Mouse (Mus musculus) left cerebral cortex, postnatal 25 days (tissue): Measurements from ENCODE around the gene Nt5c2. TPM values are rescaled to one million over a fixed set of nuclear protein-coding genes. Genes with fewer than 3 reads are reported as not detected.

Experiments used
- DNase-seq, 2 experiments: peaks; one replicate each; pipeline ENCODE4 v3.0.0; 2022; ENCODE audit warnings: low spot score in 2 of 2, mixed read lengths in 1 of 2
- intact Hi-C: fragments of 180-260 bp; cut with DNase I; formaldehyde crosslinking; loops from one replicate; pipeline ENCODE4 v1.15.1; 2025
- total RNA-seq, 2 experiments: library from RNA; stranded (reverse); gene quantifications; 2 replicates each; pipeline ENCODE4 v1.2.3; 2021

Nt5c2 gene
- total RNA-seq, 2 experiments from 2014 or later, result 73.0 to 74.4 TPM

GRCm38 (mm10) chr19:46904907-46905306 is 110.0 kb downstream of the Nt5c2 start:
- intact Hi-C loops, result no loop called here
- DNase-seq, result no peak

- no peak for DNase-seq
- intact Hi-C loops, result no loop called here
These were observed 111.6 kb downstream of the Nt5c2 start for GRCm38 (mm10) chr19:46903379-46903778.

- intact Hi-C loops, result no loop called here
- no peak for DNase-seq
These were observed 113.6 kb downstream of the Nt5c2 start for GRCm38 (mm10) chr19:46901323-46901722.

- intact Hi-C loops, result no loop called here
- no peak for DNase-seq
These were observed 114.2 kb downstream of the Nt5c2 start for GRCm38 (mm10) chr19:46900786-46901185.

- DNase-seq, result no peak
- intact Hi-C loops, result loop anchor here (5.0 kb wide), 1 partner anchor 92 kb away; no protein-coding TSS in a partner anchor
These were observed 115.1 kb downstream of the Nt5c2 start for GRCm38 (mm10) chr19:46899871-46900270.

- DNase-seq, result no peak
- intact Hi-C loops, result loop anchor here (5.0 kb wide), 1 partner anchor 93 kb away; no protein-coding TSS in a partner anchor
These were observed 115.6 kb downstream of the Nt5c2 start for GRCm38 (mm10) chr19:46899306-46899705.

- intact Hi-C loops, result loop anchor here (5.0 kb wide), 1 partner anchor 94 kb away; no protein-coding TSS in a partner anchor
- peak in 1 of 2 experiments; percentile 66 for DNase-seq
These were observed 116.7 kb downstream of the Nt5c2 start for GRCm38 (mm10) chr19:46898222-46898621.

- intact Hi-C loops, result loop anchor here (5.0 kb wide), 1 partner anchor 95 kb away; no protein-coding TSS in a partner anchor
- DNase-seq, result no peak
These were observed 117.8 kb downstream of the Nt5c2 start for GRCm38 (mm10) chr19:46897135-46897534.

- intact Hi-C loops, result no loop called here
- no peak for DNase-seq
These were observed 121.5 kb downstream of the Nt5c2 start for GRCm38 (mm10) chr19:46893484-46893883.

GRCm38 (mm10) chr19:46892856-46893255 is 122.1 kb downstream of the Nt5c2 start:
- DNase-seq, result no peak
- intact Hi-C loops, result no loop called here

GRCm38 (mm10) chr19:46890657-46891056 is 124.3 kb downstream of the Nt5c2 start:
- intact Hi-C loops, result no loop called here
- DNase-seq, result no peak

- DNase-seq, result no peak
- intact Hi-C loops, result no loop called here
These were observed 125.3 kb downstream of the Nt5c2 start for GRCm38 (mm10) chr19:46889666-46890065.

- DNase-seq, result no peak
- intact Hi-C loops, result no loop called here
These were observed 127.0 kb downstream of the Nt5c2 start for GRCm38 (mm10) chr19:46887811-46888527.

- intact Hi-C loops, result no loop called here
- no peak for DNase-seq
These were observed 128.1 kb downstream of the Nt5c2 start for GRCm38 (mm10) chr19:46886826-46887225.

- intact Hi-C loops, result no loop called here
- DNase-seq, result no peak
These were observed 129.6 kb downstream of the Nt5c2 start for GRCm38 (mm10) chr19:46885365-46885764.

GRCm38 (mm10) chr19:46879876-46880275 is 135.1 kb downstream of the Nt5c2 start:
- DNase-seq, result no peak
- intact Hi-C loops, result loop anchor here (5.0 kb wide), 1 partner anchor 162 kb away; no protein-coding TSS in a partner anchor

GRCm38 (mm10) chr19:46878346-46878745 is 136.6 kb downstream of the Nt5c2 start:
- intact Hi-C loops, result loop anchor here (5.0 kb wide), 1 partner anchor 164 kb away; no protein-coding TSS in a partner anchor

GRCm38 (mm10) chr19:46877886-46878285 is 137.1 kb downstream of the Nt5c2 start:
- no peak for DNase-seq
- intact Hi-C loops, result loop anchor here (5.0 kb wide), 1 partner anchor 164 kb away; no protein-coding TSS in a partner anchor

More at GRCm38 (mm10) chr19:46878346-46878745, 136.6 kb downstream of the Nt5c2 start:
- peak; percentile 60 to 64 for DNase-seq

- intact Hi-C loops, result loop anchor here (1.0 to 5.0 kb wide), 2 partner anchors 116 to 167 kb away; no protein-coding TSS in a partner anchor
- peak; percentile 85 to 87 for DNase-seq
These were observed 139.2 kb downstream of the Nt5c2 start for GRCm38 (mm10) chr19:46875790-46876189.

- intact Hi-C loops, result no loop called here
- DNase-seq, result no peak
These were observed 141.0 kb downstream of the Nt5c2 start for GRCm38 (mm10) chr19:46873924-46874323.

- no peak for DNase-seq
- intact Hi-C loops, result no loop called here
These were observed 143.3 kb downstream of the Nt5c2 start for GRCm38 (mm10) chr19:46871651-46872050.
